Mouse (Mus musculus): Measurements from ENCODE around the gene Olfr67. TPM values are rescaled to one million over a fixed set of nuclear protein-coding genes. Genes with fewer than 3 reads are reported as not detected.
"Not testable (repeated sequence)": the region's sequence is repeated elsewhere in the genome, so short reads cannot be mapped to it uniquely, and the experiment has no call there.

The Olfr67 gene
- polyA plus RNA-seq, 1 experiment = not detected

GRCm38 (mm10) chr7:103771494-103771893 lies 20.1 kb downstream of the Olfr67 start, which contains the start of gene Olfr69:
Gene Olfr69 (minus strand): TSS chr7:103771594.
- DNase-seq (ENCODE audit: low read depth) = no peak

GRCm38 (mm10) chr7:103767687-103768086 lies 23.9 kb downstream of the Olfr67 start:
- DNase-seq (ENCODE audit: low read depth) = not testable (repeated sequence)

- DNase-seq (ENCODE audit: low read depth) = not testable (repeated sequence)
Observed at GRCm38 (mm10) chr7:103762212-103762611, 29.4 kb downstream of the Olfr67 start.

- DNase-seq (ENCODE audit: low read depth) = no peak
Observed at GRCm38 (mm10) chr7:103757233-103757632, 34.4 kb downstream of the Olfr67 start, which contains the start of gene Olfr630. Gene Olfr630 (minus strand): TSS chr7:103757333.

GRCm38 (mm10) chr7:103744843-103745242 lies 46.8 kb downstream of the Olfr67 start, which contains the start of gene Olfr629:
Gene Olfr629 (minus strand): TSS chr7:103744943.
- no peak for DNase-seq (ENCODE audit: low read depth)

Other genes with a start within 250 kb of the Olfr67 start
- not detected in 2 replicates for gene Olfr612, start 249.1 kb downstream of the Olfr67 start, polyA plus RNA-seq (2012; rRNA removed)
- not detected in 2 replicates for gene Olfr613, start 243.7 kb downstream of the Olfr67 start, polyA plus RNA-seq (2012; rRNA removed)
- gene Olfr615, start 235.7 kb downstream of the Olfr67 start, polyA plus RNA-seq (2012; rRNA removed) = not detected in 2 replicates
- gene Olfr616, start 222.7 kb downstream of the Olfr67 start, polyA plus RNA-seq (2012; rRNA removed) = not detected in 2 replicates
- not detected in 2 replicates for gene Olfr617, start 218.8 kb downstream of the Olfr67 start, polyA plus RNA-seq (2012; rRNA removed)
- not detected in 2 replicates for gene Olfr618, start 201.7 kb downstream of the Olfr67 start, polyA plus RNA-seq (2012; rRNA removed)
- gene Olfr619, start 191.2 kb downstream of the Olfr67 start, polyA plus RNA-seq (2012; rRNA removed) = not detected in 2 replicates
- not detected in 2 replicates for gene Olfr620, start 179.3 kb downstream of the Olfr67 start, polyA plus RNA-seq (2012; rRNA removed)
- gene Olfr622, start 149.1 kb downstream of the Olfr67 start, polyA plus RNA-seq (2012; rRNA removed) = not detected in 2 replicates
- not detected in 2 replicates for gene Olfr623, start 128.1 kb downstream of the Olfr67 start, polyA plus RNA-seq (2012; rRNA removed)
- gene Olfr624, start 120.6 kb downstream of the Olfr67 start, polyA plus RNA-seq (2012; rRNA removed) = not detected in 2 replicates
- gene Olfr625-ps1, start 109.1 kb downstream of the Olfr67 start, polyA plus RNA-seq (2012; rRNA removed) = not detected in 2 replicates
- not detected in 2 replicates for gene Olfr243, start 77.2 kb downstream of the Olfr67 start, polyA plus RNA-seq (2012; rRNA removed)
- not detected in 2 replicates for gene Olfr628, start 61.4 kb downstream of the Olfr67 start, polyA plus RNA-seq (2012; rRNA removed)
- gene Olfr629, start 46.9 kb downstream of the Olfr67 start, polyA plus RNA-seq (2012; rRNA removed) = not detected in 2 replicates
- not detected in 2 replicates for gene Olfr630, start 34.5 kb downstream of the Olfr67 start, polyA plus RNA-seq (2012; rRNA removed)
- not detected in 2 replicates for gene Olfr69, start 20.2 kb downstream of the Olfr67 start, polyA plus RNA-seq (2012; rRNA removed)
- gene Olfr68, start 12.1 kb downstream of the Olfr67 start, polyA plus RNA-seq (2012; rRNA removed) = not detected in 2 replicates
- gene Hbb-bt, start 22.2 kb upstream of the Olfr67 start, polyA plus RNA-seq (2012; rRNA removed) = 189 and 481 TPM in 2 replicates
- gene Hbb-bs, start 36.3 kb upstream of the Olfr67 start, polyA plus RNA-seq (2012; rRNA removed) = 2,031 and 4,766 TPM in 2 replicates
- not detected in 2 replicates for gene Hbb-bh2, start 48.7 kb upstream of the Olfr67 start, polyA plus RNA-seq (2012; rRNA removed)
- not detected in 2 replicates for gene Hbb-bh1, start 51.3 kb upstream of the Olfr67 start, polyA plus RNA-seq (2012; rRNA removed)
- not detected in 2 replicates for gene Hbb-y, start 61.4 kb upstream of the Olfr67 start, polyA plus RNA-seq (2012; rRNA removed)
- not detected in 2 replicates for gene Olfr66, start 94.4 kb upstream of the Olfr67 start, polyA plus RNA-seq (2012; rRNA removed)
- not detected in 2 replicates for gene Olfr64, start 102.7 kb upstream of the Olfr67 start, polyA plus RNA-seq (2012; rRNA removed)
- not detected in 2 replicates for gene Olfr65, start 111.7 kb upstream of the Olfr67 start, polyA plus RNA-seq (2012; rRNA removed)
- not detected in 2 replicates for gene Olfr631, start 137.0 kb upstream of the Olfr67 start, polyA plus RNA-seq (2012; rRNA removed)
- gene Olfr632, start 142.5 kb upstream of the Olfr67 start, polyA plus RNA-seq (2012; rRNA removed) = not detected in 2 replicates
- gene Olfr633, start 152.6 kb upstream of the Olfr67 start, polyA plus RNA-seq (2012; rRNA removed) = not detected in 2 replicates
- not detected in 2 replicates for gene Olfr635, start 179.3 kb upstream of the Olfr67 start, polyA plus RNA-seq (2012; rRNA removed)
- gene Olfr638, start 206.9 kb upstream of the Olfr67 start, polyA plus RNA-seq (2012; rRNA removed) = not detected in 2 replicates
- not detected in 2 replicates for gene Olfr639, start 225.5 kb upstream of the Olfr67 start, polyA plus RNA-seq (2012; rRNA removed)
- not detected in 2 replicates for gene Olfr640, start 233.8 kb upstream of the Olfr67 start, polyA plus RNA-seq (2012; rRNA removed)
- not detected in 2 replicates for gene Olfr641, start 243.6 kb upstream of the Olfr67 start, polyA plus RNA-seq (2012; rRNA removed)